Mouse (Mus musculus) C2C12 (cell line): Measurements from ENCODE around the gene Abr.

Experiments used
- CTCF ChIP-seq: IDR thresholded peaks from one replicate; pipeline ENCODE4 v1.5.1; 2011; ENCODE audit not compliant: control insufficient read depth, insufficient read depth, insufficient read length
- MAX ChIP-seq: IDR thresholded peaks from one replicate; pipeline ENCODE4 v1.6.1; 2011; ENCODE audit warnings: mild to moderate bottlenecking, control low read depth
- MYOG ChIP-seq: IDR thresholded peaks from one replicate; pipeline ENCODE4 v1.6.1; 2011; ENCODE audit not compliant: control insufficient read depth, insufficient read length; ENCODE audit errors: extremely low read depth
- USF1 ChIP-seq: IDR thresholded peaks from one replicate; pipeline ENCODE4 v1.6.1; 2011; ENCODE audit warnings: low read depth, mild to moderate bottlenecking, control low read depth, moderate library complexity

DNA sequence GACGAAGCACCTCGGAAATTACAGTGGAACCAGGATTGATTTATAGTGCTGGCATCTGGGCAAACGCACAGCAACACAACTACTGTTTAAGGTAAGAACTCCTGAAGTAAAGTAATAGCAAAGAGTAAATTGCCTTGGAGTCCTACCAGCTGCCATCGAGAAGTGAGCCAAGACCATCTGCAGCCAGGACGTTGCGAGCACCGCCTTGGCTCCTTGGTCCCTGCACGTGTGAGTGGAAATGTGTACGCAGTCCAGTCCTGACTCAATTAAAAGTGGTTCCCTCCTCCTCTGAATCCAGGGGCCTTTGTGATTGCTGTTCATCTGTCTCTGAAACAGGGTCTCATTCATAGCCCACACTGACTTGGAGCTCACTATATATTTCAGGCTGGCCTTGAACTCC, 130.3 kb downstream of the Abr start:
- TF ChIP-seq CTCF (no peak), USF1 (no peak), MYOG (no peak), MAX (no peak)
